9 mouse cellular contexts compared by ENCODE assay signal in genomic region chrX:103617405-103618095, GRCm38 (mm10). TPM values are rescaled to one million over a fixed set of nuclear protein-coding genes. Genes with fewer than 3 reads are reported as not detected.
DNase-seq lines count a peak whose midpoint lies in the region; ATAC-seq and TF ChIP-seq lines count a peak whose summit lies in the region.
"Had no signal": no experiment of that assay in that cellular context is flagged by ENCODE, and none has a peak within 500 bp of the region (broad histone marks: within the 10 kb centered on the region; RNA-seq: fewer than 3 reads in every experiment).

No protein-coding gene starts in this region.

- no peak for TF ChIP-seq CTCF in spleen, adult 2 months (IDR thresholded peaks at IDR 0.05; ENCODE audit: extremely low read depth, insufficient read depth, insufficient read length, insufficient replicate concordance)
- no peak for TF ChIP-seq CTCF in stomach, postnatal 0 days (IDR thresholded peaks at IDR 0.05; ENCODE audit: low read depth)

- peak; percentile 24 for DNase-seq in embryo, embryonic 10.5 days (ENCODE audit: low spot score)
- DNase-seq in embryo, embryonic 10 days (ENCODE audit: low spot score): no peak
- DNase-seq in spleen, adult 2 months (ENCODE audit: low read depth in 1 of 2, low spot score in 2 of 2): no peak
- DNase-seq in spleen, adult 18-20 months: no peak
- DNase-seq in liver, embryonic 11.5 days (ENCODE audit: low spot score): no peak
- no peak for DNase-seq in stomach, postnatal 0 days (ENCODE audit: low spot score)
- DNase-seq in yolk sac, embryonic 10.5 days (ENCODE audit: low spot score): no peak
- DNase-seq in adrenal gland, postnatal 36 days: no peak

- no peak for TF ChIP-seq EP300 in stomach, postnatal 0 days (optimal IDR thresholded peaks at IDR 0.05)

- H3K9me3 ChIP-seq in liver, embryonic 11.5 days (ENCODE audit: control insufficient read depth, low read length): no peaks in the 10 kb centered on the region
- H3K9me3 ChIP-seq in stomach, postnatal 0 days (ENCODE audit: control insufficient read depth, low read length): no peaks in the 10 kb centered on the region

- 0 out of 2 replicates have a peak overlapping the region, but pooled peaks have one; percentile 4 for H3K4me3 ChIP-seq in spleen, adult 2 months (ENCODE audit: extremely low read depth, insufficient read depth, insufficient read length)
- H3K4me3 ChIP-seq in liver, embryonic 11.5 days (ENCODE audit: low read depth, low read length): peak overlapping the region; percentile 53
- peak overlapping the region; percentile 44 for H3K4me3 ChIP-seq in stomach, postnatal 0 days (ENCODE audit: low read depth, low read length)

- TF ChIP-seq POLR2A in spleen, adult 2 months (IDR thresholded peaks at IDR 0.05; ENCODE audit: low read depth, low read length): no peak

- no peaks in the 10 kb centered on the region for H3K36me3 ChIP-seq in spleen, adult 2 months (ENCODE audit: control insufficient read depth, insufficient read depth, low read length)
- H3K36me3 ChIP-seq in liver, embryonic 11.5 days (ENCODE audit: control insufficient read depth, insufficient read depth, low read length): peaks cover 3% of the 10 kb centered on the region; the same call in 1 of the 2 replicates
- no peaks in the 10 kb centered on the region for H3K36me3 ChIP-seq in stomach, postnatal 0 days (ENCODE audit: control insufficient read depth, insufficient read depth, low read length)

- no peak overlapping the region for H3K27ac ChIP-seq in spleen, adult 2 months (ENCODE audit: insufficient read depth, low read length)
- peak overlapping the region; percentile 85 for H3K27ac ChIP-seq in liver, embryonic 11.5 days (ENCODE audit: low read depth, low read length)
- peak overlapping the region; percentile 92 for H3K27ac ChIP-seq in stomach, postnatal 0 days (replicated peaks)

- H3K4me1 ChIP-seq in spleen, adult 2 months (ENCODE audit: control insufficient read depth, insufficient read depth, insufficient read length): no peaks in the 10 kb centered on the region; the same call in 1 of the 2 replicates
- H3K4me1 ChIP-seq in liver, embryonic 11.5 days (replicated peaks; ENCODE audit: control insufficient read depth, insufficient read depth, low read length): peaks cover 4% of the 10 kb centered on the region; the same call in 1 of the 2 replicates
- H3K4me1 ChIP-seq in stomach, postnatal 0 days (replicated peaks; ENCODE audit: control insufficient read depth, insufficient read depth): no peaks in the 10 kb centered on the region

- no peaks in the 10 kb centered on the region for H3K27me3 ChIP-seq in spleen, adult 2 months (ENCODE audit: control insufficient read depth, insufficient read depth, low read length)
- H3K27me3 ChIP-seq in liver, embryonic 11.5 days (replicated peaks; ENCODE audit: control insufficient read depth, insufficient read depth, low read length): no peaks in the 10 kb centered on the region
- H3K27me3 ChIP-seq in stomach, postnatal 0 days (ENCODE audit: control insufficient read depth, insufficient read depth, low read length): no peaks in the 10 kb centered on the region

- peak overlapping the region; percentile 67 for H3K4me2 ChIP-seq in liver, embryonic 11.5 days
- peak overlapping the region; percentile 48 for H3K4me2 ChIP-seq in stomach, postnatal 0 days (replicated peaks; ENCODE audit: low read depth)

- H3K9ac ChIP-seq in liver, embryonic 11.5 days (ENCODE audit: low read depth, low read length): peak overlapping the region; percentile 69; the same call in 1 of the 2 replicates
- peak overlapping the region; percentile 51; the same call in 1 of the 2 replicates for H3K9ac ChIP-seq in stomach, postnatal 0 days (ENCODE audit: low read length)

- 42% methylated on average over 8 of the region's 8 CpGs for WGBS in spleen, adult 2 months
- 31% methylated on average over 8 of the region's 8 CpGs for WGBS in liver, embryonic 11.5 days
- 21% methylated on average over 8 of the region's 8 CpGs for WGBS in stomach, postnatal 0 days

- no peak for ATAC-seq in liver, embryonic 11.5 days (replicated peaks; ENCODE audit: low FRiP score)
- ATAC-seq in stomach, postnatal 0 days (ENCODE audit: low FRiP score, low TSS enrichment): no peak

RNA-seq across cellular contexts. Expression of gene Zcchc13, which starts 12.8 kb away (rescaled TPM):
- not detected in 2 replicates for polyA plus RNA-seq in spleen, adult 2 months (2012; rRNA removed)
- polyA plus RNA-seq in liver, embryonic 11.5 days (2014; fragmentation: Nextera tagmentation; extraction: Ambion mirVana): not detected in 2 replicates
- polyA plus RNA-seq in stomach, postnatal 0 days (2015; fragmentation: Nextera tagmentation; extraction: Ambion mirVana): not detected in 2 replicates
- not detected for total RNA-seq in adrenal gland, postnatal 36 days (2021)
- total RNA-seq: left cerebral cortex, postnatal 4 days had no signal
